Mouse (Mus musculus): ENCODE measurements around the gene Dydc1.

The Dydc1 gene

GRCm38 (mm10) chr14:41098726-41099125, 26.0 kb downstream of the Dydc1 start:
- DNase-seq (ENCODE audit: low spot score) = no peak

- DNase-seq (ENCODE audit: low spot score) = no peak
Observed at GRCm38 (mm10) chr14:41100712-41101111, 28.0 kb downstream of the Dydc1 start.

GRCm38 (mm10) chr14:41101242-41101641, 28.5 kb downstream of the Dydc1 start:
- DNase-seq (ENCODE audit: low spot score) = no peak

DNA sequence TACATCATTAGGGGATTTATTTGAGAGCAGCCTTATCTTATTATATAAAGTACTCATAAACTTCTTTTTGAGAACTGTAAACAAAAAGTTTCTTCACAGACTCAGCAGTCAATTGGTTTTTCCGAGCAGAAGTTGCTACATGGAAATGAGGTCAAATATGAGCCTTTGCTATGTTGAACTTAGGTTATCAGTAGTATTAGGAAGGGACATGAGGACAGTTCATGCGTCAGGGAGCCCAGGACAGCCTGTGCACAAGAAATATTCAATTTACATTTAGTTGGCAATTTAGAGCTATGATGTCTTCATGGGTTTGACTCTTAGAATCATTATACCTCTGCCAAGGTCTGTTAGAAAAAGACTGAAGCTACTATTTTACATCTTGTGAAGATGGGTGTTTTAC, 29.6 kb downstream of the Dydc1 start:
- no peak for DNase-seq (ENCODE audit: low spot score)

DNA sequence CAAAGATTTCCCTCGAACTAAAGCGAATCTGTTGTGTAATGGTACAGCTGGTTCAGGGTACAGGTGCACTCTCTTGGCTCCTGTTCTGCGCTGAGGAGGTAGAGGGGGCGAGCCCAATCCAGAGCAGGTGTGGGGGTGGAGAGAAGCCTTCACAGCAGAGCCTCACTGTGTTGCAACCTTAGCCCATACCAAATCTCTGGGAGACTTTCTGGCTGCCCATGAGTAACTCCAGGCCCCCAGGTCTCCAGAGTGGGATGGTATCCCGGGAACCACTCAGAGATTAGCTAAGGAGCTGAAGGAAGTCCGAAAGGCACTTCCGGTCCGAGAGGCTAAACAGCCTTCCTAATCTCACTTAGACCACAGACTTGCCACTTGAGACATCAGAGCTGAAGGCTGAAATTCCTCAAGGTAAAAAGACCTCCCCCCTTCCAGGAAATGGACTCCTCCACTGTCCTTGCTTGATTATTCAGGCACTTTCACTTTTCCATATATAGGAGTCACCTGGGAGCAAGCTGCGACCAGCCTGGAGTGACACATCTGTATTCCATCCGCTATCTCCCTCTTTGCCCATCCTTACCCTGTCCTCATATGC, 32.2 kb downstream of the Dydc1 start, which contains the start of gene Mat1a:
TSS of gene Mat1a (plus strand) at position 183 of the 592 bp plus-strand sequence.
- no peak for DNase-seq (ENCODE audit: low spot score)

DNA sequence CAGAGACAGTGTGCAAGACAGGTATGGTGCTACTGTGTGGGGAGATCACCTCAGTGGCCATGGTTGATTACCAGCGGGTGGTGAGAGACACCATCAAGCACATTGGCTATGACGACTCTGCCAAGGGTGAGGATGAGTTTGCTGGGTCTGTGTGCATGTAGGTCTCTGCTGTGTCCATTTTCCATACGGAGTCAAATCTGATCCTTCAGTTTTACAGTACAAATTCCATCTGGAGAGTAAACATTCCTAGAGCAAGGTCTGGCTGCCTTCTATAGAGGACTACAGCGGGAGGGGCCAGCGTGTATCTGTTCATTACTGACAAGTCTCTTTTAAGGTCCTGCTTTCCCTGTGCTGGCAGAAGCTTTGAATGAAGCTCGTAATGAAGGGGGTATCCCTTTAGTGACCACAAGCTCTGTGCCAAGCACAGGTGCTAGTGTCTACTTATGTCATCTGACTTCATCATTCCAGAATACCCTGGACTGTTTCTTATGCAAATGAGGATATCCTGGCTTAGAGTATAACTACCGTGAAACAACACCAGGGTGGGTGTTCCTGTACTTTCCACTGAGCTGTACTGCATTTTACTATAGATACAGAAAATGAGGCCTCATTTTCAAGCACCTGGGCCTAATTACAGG, 38.4 kb downstream of the Dydc1 start:
- DNase-seq (ENCODE audit: low spot score) = no peak

GRCm38 (mm10) chr14:41112944-41113343, 40.2 kb downstream of the Dydc1 start:
- DNase-seq (ENCODE audit: low spot score) = no peak

DNA sequence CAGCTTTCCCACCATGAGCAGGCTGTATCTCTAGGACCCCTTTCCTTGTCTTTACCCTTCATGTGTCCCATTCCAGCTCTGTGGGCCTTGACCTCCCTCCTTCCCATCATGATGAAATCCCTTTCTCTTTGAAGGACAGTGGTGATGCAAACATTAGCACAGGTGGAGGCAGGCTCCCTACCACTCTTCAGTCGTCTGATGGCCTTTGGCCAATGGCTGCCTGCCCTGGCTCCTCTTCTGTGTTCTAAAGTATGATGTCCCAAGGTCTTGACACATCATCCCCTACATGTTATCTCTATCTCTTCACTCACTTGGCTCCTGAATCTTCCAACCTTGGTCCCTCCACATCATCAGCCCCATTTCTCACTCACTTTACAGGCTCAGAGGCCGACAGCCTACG, 43.6 kb downstream of the Dydc1 start:
- DNase-seq (ENCODE audit: low spot score) = no peak

- no peak for DNase-seq (ENCODE audit: low spot score)
Observed at GRCm38 (mm10) chr14:41124683-41125082, 52.0 kb downstream of the Dydc1 start.

GRCm38 (mm10) chr14:41127997-41128396, 55.3 kb downstream of the Dydc1 start:
- DNase-seq (ENCODE audit: low spot score) = peak; percentile 70

- no peak for DNase-seq (ENCODE audit: low spot score)
Observed at GRCm38 (mm10) chr14:41131540-41131939, 58.8 kb downstream of the Dydc1 start, which contains the start of gene Sftpa1. TSS of gene Sftpa1 (plus strand) at chr14:41131782.

- no peak for DNase-seq (ENCODE audit: low spot score)
Observed at GRCm38 (mm10) chr14:41137006-41137405, 64.3 kb downstream of the Dydc1 start.

GRCm38 (mm10) chr14:41140686-41141085, 68.0 kb downstream of the Dydc1 start:
- no peak for DNase-seq (ENCODE audit: low spot score)
